Mouse (Mus musculus) ES-Bruce4 (cell line): ENCODE data around the gene Cd93.

Source experiments
- CTCF ChIP-seq: IDR thresholded peaks from one replicate; pipeline ENCODE4 v1.8.1; 2011; ENCODE audit warnings: low read depth, low read length
- EP300 ChIP-seq: IDR thresholded peaks from 2 replicates; pipeline ENCODE4 v1.6.1; 2011; ENCODE audit warnings: low read depth, low read length; ENCODE audit not compliant: insufficient read depth

GRCm38 (mm10) chr2:148428523-148428922 lies 14.8 kb downstream of the Cd93 start:
- no peak for TF ChIP-seq CTCF
- no peak for TF ChIP-seq EP300
